Mouse (Mus musculus) lung, embryonic 16.5 days (tissue): ENCODE data around the gene Rtn4rl2. TPM values are rescaled to one million over a fixed set of nuclear protein-coding genes. Genes with fewer than 3 reads are reported as not detected.

Experiments
- ATAC-seq: fragments of 200-750 bp; cut with Nextera tagmentation; 2 replicates; pipeline ENCODE4 v1.8.0; 2017; ENCODE audit warnings: low read depth, mild to moderate bottlenecking, moderate library complexity
- H3K27ac ChIP-seq: fragments of 300-500 bp; sonication (generic); 2 replicates; pipeline ENCODE4 v1.5.1; 2014; ENCODE audit warnings: mild to moderate bottlenecking, control low read depth, low read length
- H3K27me3 ChIP-seq: fragments of 300-500 bp; sonication (generic); 2 replicates; pipeline ENCODE4 v1.6.1; 2014; ENCODE audit warnings: low read depth, low read length, mixed read lengths; ENCODE audit not compliant: control insufficient read depth, insufficient read depth
- H3K36me3 ChIP-seq: fragments of 300-500 bp; sonication (generic); 2 replicates; pipeline ENCODE4 v1.6.1; 2014; ENCODE audit warnings: low read length; ENCODE audit not compliant: control insufficient read depth, insufficient read depth
- H3K4me1 ChIP-seq: fragments of 300-500 bp; sonication (generic); replicated peaks from 2 replicates; pipeline ENCODE4 v1.6.1; 2014; ENCODE audit warnings: low read length, mixed read lengths; ENCODE audit not compliant: control insufficient read depth, insufficient read depth
- H3K4me2 ChIP-seq: fragments of 300-500 bp; sonication (generic); 2 replicates; pipeline ENCODE4 v1.6.1; 2014; ENCODE audit warnings: low read depth, low read length, control low read depth
- H3K4me3 ChIP-seq: fragments of 300-500 bp; sonication (generic); 2 replicates; pipeline ENCODE4 v1.5.1; 2014; ENCODE audit warnings: mild to moderate bottlenecking, low read length, control low read depth
- H3K9ac ChIP-seq: fragments of 300-500 bp; sonication (generic); 2 replicates; pipeline ENCODE4 v1.6.1; 2014; ENCODE audit warnings: low read length, control low read depth
- H3K9me3 ChIP-seq: fragments of 300-500 bp; sonication (generic); 2 replicates; pipeline ENCODE4 v1.6.1; 2016; ENCODE audit warnings: low read length; ENCODE audit not compliant: control insufficient read depth
- WGBS: fragments of 180-500 bp; shearing (Covaris S2); extraction: QIAGEN DNeasy Blood & Tissue Kit; methylation state at CpG from one replicate; pipeline ENCODE4 v1.1.7; 2014; 5-methylcytosine and 5-hydroxymethylcytosine counted together
- polyA plus RNA-seq: library from polyadenylated mRNA; unstranded; fragments of >200 nt; fragmentation: Nextera tagmentation; extraction: Ambion mirVana; gene quantifications from 2 replicates; pipeline ENCODE4 v1.2.1, GENCODE M21; 2015

Rtn4rl2 gene
- polyA plus RNA-seq, result 0.16 and 0.31 TPM in 2 replicates

- peak within 1 kb of the TSS; percentile 52 for H3K9ac ChIP-seq
- H3K4me1 ChIP-seq, result peaks cover 40% of the 10 kb centered on the region
- H3K27ac ChIP-seq, result no peak within 1 kb of the TSS
- H3K27me3 ChIP-seq, result peaks cover 77% of the 10 kb centered on the region
- H3K9me3 ChIP-seq, result no peaks in the 10 kb centered on the region
- H3K4me3 ChIP-seq, result peak within 1 kb of the TSS; percentile 62
- H3K4me2 ChIP-seq, result peak within 1 kb of the TSS; percentile 96
- WGBS, result 1% methylated on average over 35 of the region's 35 CpGs
- ATAC-seq, result no peak
- H3K36me3 ChIP-seq, result no peaks in the 10 kb centered on the region
Measured at GRCm38 (mm10) chr2:84886234-84886731, at the start of gene Rtn4rl2. Rtn4rl2 (minus strand) TSS chr2:84886710.

- H3K4me1 ChIP-seq, result peaks cover 17% of the 10 kb centered on the region
- no peak overlapping the region for H3K4me3 ChIP-seq
- H3K27ac ChIP-seq, result no peak overlapping the region
- H3K9me3 ChIP-seq, result no peaks in the 10 kb centered on the region
- H3K27me3 ChIP-seq, result no peaks in the 10 kb centered on the region
- H3K4me2 ChIP-seq, result no peak overlapping the region
- H3K36me3 ChIP-seq, result peaks cover 3% of the 10 kb centered on the region
- 87% methylated on average over 5 of the region's 5 CpGs for WGBS
- no peak overlapping the region for H3K9ac ChIP-seq
- no peak for ATAC-seq
Measured at GRCm38 (mm10) chr2:84935065-84935464, 48.6 kb upstream of the Rtn4rl2 start.

- 64% methylated on average over 4 of the region's 4 CpGs for WGBS
- no peak overlapping the region for H3K9ac ChIP-seq
Measured at GRCm38 (mm10) chr2:84934649-84935007, 48.1 kb upstream of the Rtn4rl2 start.

GRCm38 (mm10) chr2:84933992-84934648 is 47.6 kb upstream of the Rtn4rl2 start:
- no peak for ATAC-seq
- 69% methylated on average over 8 of the region's 8 CpGs for WGBS
- no peak overlapping the region for H3K27ac ChIP-seq
- no peak overlapping the region for H3K4me3 ChIP-seq
- H3K9me3 ChIP-seq, result no peaks in the 10 kb centered on the region
- no peak overlapping the region for H3K4me2 ChIP-seq
- no peak overlapping the region for H3K9ac ChIP-seq
- H3K27me3 ChIP-seq, result no peaks in the 10 kb centered on the region
- H3K36me3 ChIP-seq, result no peaks in the 10 kb centered on the region
- peaks cover 20% of the 10 kb centered on the region for H3K4me1 ChIP-seq

More at GRCm38 (mm10) chr2:84934649-84935007, 48.1 kb upstream of the Rtn4rl2 start:
- Histone ChIP-seq H3K36me3 (peaks cover 1% of the 10 kb centered on the region; the same call in 1 of the 2 replicates), H3K27ac (no peak overlapping the region), H3K4me3 (no peak overlapping the region), H3K27me3 (no peaks in the 10 kb centered on the region), H3K4me2 (no peak overlapping the region), H3K4me1 (peaks cover 20% of the 10 kb centered on the region), H3K9me3 (no peaks in the 10 kb centered on the region)
- no peak for ATAC-seq

GRCm38 (mm10) chr2:84930186-84930585 is 43.7 kb upstream of the Rtn4rl2 start:
- H3K9ac ChIP-seq, result no peak overlapping the region
- H3K9me3 ChIP-seq, result no peaks in the 10 kb centered on the region
- 89% methylated on average over 7 of the region's 7 CpGs for WGBS
- H3K4me1 ChIP-seq, result peaks cover 8% of the 10 kb centered on the region
- no peak overlapping the region for H3K4me2 ChIP-seq
- no peaks in the 10 kb centered on the region for H3K36me3 ChIP-seq
- no peak overlapping the region for H3K4me3 ChIP-seq
- H3K27me3 ChIP-seq, result no peaks in the 10 kb centered on the region
- H3K27ac ChIP-seq, result no peak overlapping the region
- no peak for ATAC-seq

GRCm38 (mm10) chr2:84919601-84920108 is 33.1 kb upstream of the Rtn4rl2 start:
- H3K27ac ChIP-seq, result no peak overlapping the region
- ATAC-seq, result no peak
- H3K27me3 ChIP-seq, result no peaks in the 10 kb centered on the region
- no peaks in the 10 kb centered on the region; the same call in 1 of the 2 replicates for H3K4me1 ChIP-seq
- H3K4me3 ChIP-seq, result no peak overlapping the region
- H3K36me3 ChIP-seq, result no peaks in the 10 kb centered on the region
- H3K9me3 ChIP-seq, result peaks cover 4% of the 10 kb centered on the region; the same call in 1 of the 2 replicates
- WGBS, result 84% methylated on average over 10 of the region's 10 CpGs
- H3K4me2 ChIP-seq, result no peak overlapping the region
- no peak overlapping the region for H3K9ac ChIP-seq

GRCm38 (mm10) chr2:84918188-84918587 is 31.7 kb upstream of the Rtn4rl2 start:
- Histone ChIP-seq H3K4me3 (no peak overlapping the region), H3K36me3 (no peaks in the 10 kb centered on the region), H3K9me3 (no peaks in the 10 kb centered on the region), H3K9ac (no peak overlapping the region), H3K4me2 (no peak overlapping the region), H3K4me1 (no peaks in the 10 kb centered on the region; the same call in 1 of the 2 replicates), H3K27me3 (no peaks in the 10 kb centered on the region), H3K27ac (no peak overlapping the region)
- WGBS, result 22% methylated on average over 3 of the region's 3 CpGs
- ATAC-seq, result no peak

- H3K4me3 ChIP-seq, result no peak overlapping the region
- H3K27me3 ChIP-seq, result no peaks in the 10 kb centered on the region
- WGBS, result 48% methylated on average over 8 of the region's 8 CpGs
- no peaks in the 10 kb centered on the region; the same call in 1 of the 2 replicates for H3K4me1 ChIP-seq
- no peaks in the 10 kb centered on the region for H3K36me3 ChIP-seq
- H3K4me2 ChIP-seq, result no peak overlapping the region
- H3K9ac ChIP-seq, result no peak overlapping the region
- ATAC-seq, result peak; percentile 56
- peak overlapping the region; percentile 77 for H3K27ac ChIP-seq
- H3K9me3 ChIP-seq, result no peaks in the 10 kb centered on the region
Measured at GRCm38 (mm10) chr2:84916548-84917320, 30.2 kb upstream of the Rtn4rl2 start.

- no peak overlapping the region for H3K4me3 ChIP-seq
- H3K36me3 ChIP-seq, result no peaks in the 10 kb centered on the region
- H3K4me1 ChIP-seq, result no peaks in the 10 kb centered on the region; the same call in 1 of the 2 replicates
- peak overlapping the region; percentile 77 for H3K27ac ChIP-seq
- no peak overlapping the region for H3K4me2 ChIP-seq
- peak; percentile 66 for ATAC-seq
- no peaks in the 10 kb centered on the region for H3K27me3 ChIP-seq
- WGBS, result 50% methylated on average over 3 of the region's 3 CpGs
- no peaks in the 10 kb centered on the region for H3K9me3 ChIP-seq
- no peak overlapping the region for H3K9ac ChIP-seq
Measured at GRCm38 (mm10) chr2:84915330-84915729, 28.8 kb upstream of the Rtn4rl2 start.
